Mouse (Mus musculus) limb, embryonic 14.5 days (tissue): ENCODE results near the gene Vrtn. TPM values are rescaled to one million over a fixed set of nuclear protein-coding genes. Genes with fewer than 3 reads are reported as not detected.

Source experiments
- ATAC-seq: fragments of 200-750 bp; cut with Nextera tagmentation; 2 replicates; pipeline ENCODE4 v1.8.0; 2017; ENCODE audit warnings: low read depth, moderate number of reproducible peaks, moderate TSS enrichment; ENCODE audit not compliant: low FRiP score
- DNase-seq: peaks from one replicate; pipeline ENCODE4 v3.0.0-alpha.2; 2015; ENCODE audit warnings: low spot score
- H3K27ac ChIP-seq: fragments of 300-500 bp; sonication (generic); replicated peaks from 2 replicates; pipeline ENCODE4 v1.5.1; 2014; ENCODE audit warnings: low read depth, mild to moderate bottlenecking, low read length, moderate library complexity, mixed read lengths
- H3K27me3 ChIP-seq: fragments of 300-500 bp; sonication (generic); 2 replicates; pipeline ENCODE4 v1.6.1; 2014; ENCODE audit warnings: low read length, mixed read lengths; ENCODE audit not compliant: control insufficient read depth, insufficient read depth
- H3K36me3 ChIP-seq: fragments of 300-500 bp; sonication (generic); 2 replicates; pipeline ENCODE4 v1.6.1; 2014; ENCODE audit warnings: mild to moderate bottlenecking, low read length, moderate library complexity, mixed read lengths; ENCODE audit not compliant: control insufficient read depth, insufficient read depth
- H3K4me1 ChIP-seq: fragments of 300-500 bp; sonication (generic); 2 replicates; pipeline ENCODE4 v1.6.1; 2014; ENCODE audit warnings: antibody characterized with exemption, low read length, mixed read lengths; ENCODE audit not compliant: control insufficient read depth, insufficient read depth
- H3K4me2 ChIP-seq: fragments of 300-500 bp; sonication (generic); replicated peaks from 2 replicates; pipeline ENCODE4 v1.6.1; 2014; ENCODE audit warnings: low read depth, mild to moderate bottlenecking, low read length, moderate library complexity; ENCODE audit not compliant: severe bottlenecking
- H3K4me3 ChIP-seq: fragments of 300-500 bp; sonication (generic); replicated peaks from 2 replicates; pipeline ENCODE4 v1.5.1; 2014; ENCODE audit warnings: low read length
- H3K9ac ChIP-seq: fragments of 300-500 bp; sonication (generic); 2 replicates; pipeline ENCODE4 v1.6.1; 2014; ENCODE audit warnings: mild to moderate bottlenecking, low read depth, low read length, moderate library complexity; ENCODE audit not compliant: severe bottlenecking
- H3K9me3 ChIP-seq: fragments of 300-500 bp; sonication (generic); 2 replicates; pipeline ENCODE4 v1.6.1; 2016; ENCODE audit warnings: low read length; ENCODE audit not compliant: control insufficient read depth
- POLR2A ChIP-seq: fragments of 200-500 bp; IDR thresholded peaks from 2 replicates; pipeline ENCODE4 v1.8.0; 2012; ENCODE audit warnings: inconsistent platforms, mild to moderate bottlenecking, moderate library complexity, borderline replicate concordance; ENCODE audit not compliant: insufficient read depth, insufficient read length; ENCODE audit errors: extremely low read depth
- WGBS: fragments of 180-500 bp; shearing (Covaris S2); extraction: QIAGEN DNeasy Blood & Tissue Kit; methylation state at CpG from one replicate; pipeline ENCODE4 v1.1.7; 2014; 5-methylcytosine and 5-hydroxymethylcytosine counted together
- polyA plus RNA-seq, 2 experiments: library from polyadenylated mRNA; depleted of rRNA in 1 of 2; stranded (reverse) in 1 of 2; unstranded in 1 of 2; fragments of >200 nt; fragmentation: Nextera tagmentation in 1 of 2; extraction: Ambion mirVana in 1 of 2; gene quantifications; 2 replicates each; pipeline versions ENCODE4 v1.2.1 to v1.2.3; 2012 to 2014

Vrtn gene
- polyA plus RNA-seq, 2 experiments: 0.06 TPM; not detected in 1

GRCm38 (mm10) chr12:84624601-84625000 lies 16.2 kb upstream of the Vrtn start:
- Histone ChIP-seq H3K36me3 (no peaks in the 10 kb centered on the region), H3K4me3 (no peak overlapping the region), H3K4me1 (no peaks in the 10 kb centered on the region), H3K4me2 (no peak overlapping the region), H3K9ac (no peak overlapping the region), H3K27me3 (peaks cover 19% of the 10 kb centered on the region), H3K9me3 (no peaks in the 10 kb centered on the region), H3K27ac (no peak overlapping the region)
- 35% methylated on average over 8 of the region's 8 CpGs for WGBS
- DNase-seq: no peak
- TF ChIP-seq POLR2A: no peak
- no peak for ATAC-seq

GRCm38 (mm10) chr12:84625116-84625515 lies 15.7 kb upstream of the Vrtn start:
- H3K4me3 ChIP-seq: no peak overlapping the region
- TF ChIP-seq POLR2A: no peak
- ATAC-seq (no peak), DNase-seq (no peak)
- H3K4me1 ChIP-seq: no peaks in the 10 kb centered on the region
- no peaks in the 10 kb centered on the region for H3K36me3 ChIP-seq
- no peak overlapping the region for H3K27ac ChIP-seq
- H3K9ac ChIP-seq: 0 out of 2 replicates have a peak overlapping the region, but pooled peaks have one; percentile 34
- peaks cover 19% of the 10 kb centered on the region for H3K27me3 ChIP-seq
- WGBS: 2% methylated on average over 9 of the region's 9 CpGs
- H3K4me2 ChIP-seq: no peak overlapping the region
- no peaks in the 10 kb centered on the region for H3K9me3 ChIP-seq

- TF ChIP-seq POLR2A: no peak
- no peak for DNase-seq
- no peak for ATAC-seq
- Histone ChIP-seq H3K36me3 (no peaks in the 10 kb centered on the region), H3K4me1 (no peaks in the 10 kb centered on the region), H3K9ac (no peak overlapping the region), H3K4me3 (no peak overlapping the region), H3K27ac (no peak overlapping the region), H3K9me3 (no peaks in the 10 kb centered on the region), H3K27me3 (no peaks in the 10 kb centered on the region), H3K4me2 (no peak overlapping the region)
- WGBS: 55% methylated on average over 3 of the region's 3 CpGs
These were observed 9.0 kb upstream of the Vrtn start for GRCm38 (mm10) chr12:84631867-84632266.

- no peak overlapping the region for H3K27ac ChIP-seq
- no peak overlapping the region for H3K4me3 ChIP-seq
- WGBS: 15% methylated on average over 5 of the region's 6 CpGs
- no peaks in the 10 kb centered on the region for H3K36me3 ChIP-seq
- no peak for DNase-seq
- H3K4me2 ChIP-seq: no peak overlapping the region
- peaks cover 34% of the 10 kb centered on the region for H3K27me3 ChIP-seq
- no peaks in the 10 kb centered on the region for H3K9me3 ChIP-seq
- TF ChIP-seq POLR2A: no peak
- ATAC-seq: no peak
- H3K9ac ChIP-seq: no peak overlapping the region
- 0 out of 2 replicates have a peak, but pooled peaks cover 3% of the 10 kb centered on the region for H3K4me1 ChIP-seq
These were observed 566 bp upstream of the Vrtn start for GRCm38 (mm10) chr12:84640253-84640652.

- H3K9me3 ChIP-seq: no peaks in the 10 kb centered on the region
- no peak for TF ChIP-seq POLR2A
- H3K4me2 ChIP-seq: no peak overlapping the region
- H3K27me3 ChIP-seq: no peaks in the 10 kb centered on the region
- 85% methylated on average over 13 of the region's 13 CpGs for WGBS
- H3K27ac ChIP-seq: no peak overlapping the region
- no peaks in the 10 kb centered on the region for H3K36me3 ChIP-seq
- no peak overlapping the region for H3K9ac ChIP-seq
- H3K4me3 ChIP-seq: no peak overlapping the region
- H3K4me1 ChIP-seq: no peaks in the 10 kb centered on the region
- DNase-seq (no peak), ATAC-seq (no peak)
These were observed 9.4 kb downstream of the Vrtn start for GRCm38 (mm10) chr12:84650234-84650633.

GRCm38 (mm10) chr12:84653912-84654311 lies 13.1 kb downstream of the Vrtn start:
- peak; percentile 58 for DNase-seq
- WGBS: 10% methylated on average over 3 of the region's 3 CpGs
- Histone ChIP-seq H3K36me3 (no peaks in the 10 kb centered on the region), H3K9ac (no peak overlapping the region), H3K4me3 (no peak overlapping the region), H3K4me2 (no peak overlapping the region), H3K27ac (no peak overlapping the region), H3K4me1 (no peaks in the 10 kb centered on the region), H3K9me3 (no peaks in the 10 kb centered on the region), H3K27me3 (no peaks in the 10 kb centered on the region)
- no peak for TF ChIP-seq POLR2A
- no peak for ATAC-seq
